Mouse (Mus musculus) bone marrow, adult 2 months (tissue): ENCODE measurements at regions not wholly inside any gene's neighbourhood (a gene's known extent, or its start where the extent isn't known, plus 50 kb on each side); places are given as distances from the start of the nearest gene placed in this dataset.

Experiments used
- H3K27ac ChIP-seq: fragments of 200-500 bp; 2 replicates; pipeline ENCODE4 v1.5.1; 2012; ENCODE audit warnings: low read depth, mild to moderate bottlenecking, control low read depth, inconsistent platforms, low read length; ENCODE audit not compliant: control insufficient read depth, poor library complexity, insufficient read depth
- H3K4me1 ChIP-seq: fragments of 200-500 bp; 2 replicates; pipeline ENCODE4 v1.6.1; 2011; ENCODE audit warnings: low read length; ENCODE audit not compliant: control insufficient read depth, insufficient read depth
- H3K4me3 ChIP-seq: fragments of 200-500 bp; replicated peaks from 2 replicates; pipeline ENCODE3; 2011; ENCODE audit warnings: mild to moderate bottlenecking, low read depth, low read length, control low read depth; ENCODE audit not compliant: control insufficient read depth
- CTCF ChIP-seq: fragments of 200-500 bp; IDR thresholded peaks from 2 replicates; pipeline ENCODE4 v1.5.1; 2011; ENCODE audit warnings: low read length, control low read depth; ENCODE audit not compliant: control insufficient read depth, insufficient read depth
- POLR2A ChIP-seq: fragments of 200-500 bp; IDR thresholded peaks from 2 replicates; pipeline ENCODE4 v1.6.1; 2011; ENCODE audit warnings: low read depth, mild to moderate bottlenecking, control low read depth, low read length, borderline replicate concordance; ENCODE audit not compliant: control insufficient read depth
- WGBS: fragments of 180-500 bp; shearing (Covaris S2); methylation state at CpG from one replicate; pipeline ENCODE4 v1.1.7; 2018; 5-methylcytosine and 5-hydroxymethylcytosine counted together

DNA sequence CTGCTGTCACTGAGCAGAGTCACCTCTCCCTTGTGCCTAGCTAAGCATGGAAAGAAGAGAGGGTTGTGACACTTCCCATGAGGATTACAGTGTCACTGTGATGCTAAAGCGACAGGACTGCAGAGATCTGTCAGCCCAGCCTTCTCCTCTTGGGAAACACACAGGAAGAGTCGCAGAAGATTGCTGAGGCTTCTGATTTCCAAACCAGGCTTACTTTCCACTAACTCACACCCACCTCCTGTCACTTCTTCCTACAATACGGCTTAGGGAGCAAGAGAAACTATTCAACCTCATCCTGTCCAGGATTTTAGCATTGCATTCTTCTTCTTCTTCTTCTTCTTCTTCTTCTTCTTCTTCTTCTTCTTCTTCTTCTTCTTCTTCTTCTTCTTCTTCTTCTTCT, 167.1 kb downstream of the Setd4 start:
- no peak overlapping the region for H3K4me3 ChIP-seq
- TF ChIP-seq POLR2A (no peak), CTCF (no peak)
- WGBS: 22% methylated on average over 3 of the region's 3 CpGs
- H3K27ac ChIP-seq: no peak overlapping the region
- no peaks in the 10 kb centered on the region; the same call in 1 of the 2 replicates for H3K4me1 ChIP-seq

DNA sequence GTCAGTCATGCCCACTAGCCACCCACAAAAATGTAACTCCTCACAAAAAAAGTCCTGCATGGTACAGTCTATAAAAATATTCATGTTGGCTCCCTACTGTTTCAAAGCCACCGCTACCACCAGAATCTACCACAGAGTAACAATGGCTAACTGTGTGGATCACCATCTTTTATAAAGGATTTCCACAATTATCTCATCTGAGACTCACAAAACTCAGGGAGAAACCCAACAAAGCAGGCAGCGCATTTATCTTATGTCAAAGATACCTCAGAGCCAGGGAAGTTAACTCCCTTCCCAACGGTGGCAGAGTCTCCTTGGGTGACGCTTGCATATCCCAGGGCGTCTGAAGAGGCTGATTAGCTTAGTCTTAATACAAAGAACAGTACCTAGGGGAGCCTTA, 172.5 kb downstream of the Setd4 start:
- TF ChIP-seq POLR2A (no peak), CTCF (no peak)
- WGBS: 84% methylated on average over 5 of the region's 5 CpGs
- H3K4me1 ChIP-seq: no peaks in the 10 kb centered on the region; the same call in 1 of the 2 replicates
- no peak overlapping the region for H3K27ac ChIP-seq
- H3K4me3 ChIP-seq: no peak overlapping the region

- Histone ChIP-seq H3K27ac (no peak overlapping the region), H3K4me3 (no peak overlapping the region), H3K4me1 (no peaks in the 10 kb centered on the region; the same call in 1 of the 2 replicates)
- TF ChIP-seq POLR2A (no peak), CTCF (no peak)
- 20% methylated on average over 8 of the region's 8 CpGs for WGBS
These were observed 174.5 kb downstream of the Setd4 start for GRCm38 (mm10) chr16:93429324-93429781.

DNA sequence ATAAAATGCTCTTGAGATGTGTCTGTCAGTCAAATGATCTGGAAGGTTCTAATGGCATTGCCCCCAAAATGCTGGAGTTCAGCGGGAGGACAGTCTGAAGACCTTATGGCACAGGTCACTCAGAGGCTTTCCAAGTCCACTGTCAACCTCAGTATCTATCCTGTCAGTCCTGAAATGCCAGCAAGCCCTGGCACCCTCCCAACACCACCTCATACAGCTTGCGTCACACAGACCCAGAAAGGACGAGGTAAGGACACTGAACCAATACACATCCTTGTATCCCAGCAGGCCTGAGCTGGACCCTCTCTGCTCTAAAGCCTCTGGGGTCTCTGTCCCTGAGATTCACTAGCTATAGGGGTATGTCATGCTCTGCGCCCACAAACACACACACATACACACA, 176.6 kb downstream of the Setd4 start:
- WGBS: 70% methylated on average over 4 of the region's 4 CpGs
- Histone ChIP-seq H3K4me3 (no peak overlapping the region), H3K27ac (no peak overlapping the region), H3K4me1 (no peaks in the 10 kb centered on the region; the same call in none of the 2 replicates)
- TF ChIP-seq POLR2A: no peak

GRCm38 (mm10) chr16:93425731-93426130, 178.1 kb downstream of the Setd4 start:
- Histone ChIP-seq H3K4me3 (no peak overlapping the region), H3K27ac (no peak overlapping the region), H3K4me1 (no peaks in the 10 kb centered on the region; the same call in none of the 2 replicates)
- 68% methylated on average over 6 of the region's 6 CpGs for WGBS
- TF ChIP-seq POLR2A: no peak
- no peak for TF ChIP-seq CTCF

DNA sequence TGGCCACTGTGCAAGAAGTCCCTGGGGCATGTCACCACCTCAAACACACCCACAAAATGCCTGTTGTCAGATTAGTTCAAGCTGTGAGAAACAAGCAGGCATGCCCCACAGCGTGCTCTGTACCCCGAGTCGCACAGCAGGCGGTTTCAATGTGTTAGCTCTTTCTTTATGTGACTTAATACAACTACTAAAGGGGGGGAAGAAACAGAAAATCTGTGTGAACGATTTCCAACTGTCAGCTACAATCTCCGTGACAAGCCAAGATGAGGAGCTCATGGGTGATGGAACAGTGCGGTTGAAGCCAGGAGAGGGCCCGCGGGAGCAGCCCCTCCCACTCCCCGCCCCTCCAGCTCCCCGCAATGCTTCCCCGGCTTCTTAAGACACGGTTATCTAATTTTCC, 180.7 kb downstream of the Setd4 start:
- no peak overlapping the region for H3K27ac ChIP-seq
- 27% methylated on average over 13 of the region's 13 CpGs for WGBS
- H3K4me1 ChIP-seq: peaks cover 1% of the 10 kb centered on the region
- TF ChIP-seq POLR2A (no peak), CTCF (no peak)
- no peak overlapping the region for H3K4me3 ChIP-seq

- 62% methylated on average over 13 of the region's 13 CpGs for WGBS
- no peak overlapping the region for H3K4me3 ChIP-seq
- H3K4me1 ChIP-seq: peaks cover 1% of the 10 kb centered on the region
- no peak overlapping the region for H3K27ac ChIP-seq
- no peak for TF ChIP-seq POLR2A
- TF ChIP-seq CTCF: no peak
These were observed 181.6 kb downstream of the Setd4 start for GRCm38 (mm10) chr16:93422221-93422620.

DNA sequence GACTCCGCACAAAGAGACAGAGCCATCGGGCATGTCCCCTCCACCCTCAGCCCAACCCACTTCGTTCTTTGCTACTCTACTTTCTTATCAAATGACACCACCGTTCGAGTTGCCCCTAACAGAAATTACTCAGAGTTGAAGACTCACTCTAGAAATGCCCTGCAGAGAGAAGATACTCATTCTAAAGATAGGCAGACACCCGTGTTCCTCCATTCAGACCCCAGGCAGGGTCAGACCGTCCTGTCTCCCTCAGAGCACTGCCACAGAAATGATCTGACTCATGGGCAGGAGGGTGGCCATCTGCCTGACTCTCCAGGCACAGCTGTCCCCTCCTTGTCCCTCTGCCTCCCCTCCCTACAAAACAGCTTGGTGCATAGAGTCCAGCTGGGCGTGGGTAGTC, 185.6 kb downstream of the Setd4 start:
- TF ChIP-seq POLR2A (no peak), CTCF (no peak)
- no peak overlapping the region for H3K4me3 ChIP-seq
- 69% methylated on average over 8 of the region's 8 CpGs for WGBS
- H3K27ac ChIP-seq: no peak overlapping the region
- H3K4me1 ChIP-seq: peaks cover 1% of the 10 kb centered on the region; the same call in 1 of the 2 replicates

- TF ChIP-seq POLR2A: no peak
- TF ChIP-seq CTCF: no peak
These were observed 186.0 kb downstream of the Setd4 start for GRCm38 (mm10) chr16:93417831-93418230.

More at GRCm38 (mm10) chr16:93417831-93418230, 186.0 kb downstream of the Setd4 start:
- H3K27ac ChIP-seq: no peak overlapping the region
- H3K4me1 ChIP-seq: peaks cover 1% of the 10 kb centered on the region; the same call in 1 of the 2 replicates
- no peak overlapping the region for H3K4me3 ChIP-seq
- WGBS: 82% methylated on average over 8 of the region's 8 CpGs
